Mouse (Mus musculus): ENCODE results near the gene Atp5j2. TPM values are rescaled to one million over a fixed set of nuclear protein-coding genes. Genes with fewer than 3 reads are reported as not detected.
"Not testable (repeated sequence)": the region's sequence is repeated elsewhere in the genome, so short reads cannot be mapped to it uniquely, and the experiment has no call there.

Gene Atp5j2
- 335 and 350 TPM in 2 replicates for polyA plus RNA-seq (2012; rRNA removed)

GRCm38 (mm10) chr5:145191962-145192361 lies at the start of gene Atp5j2:
Atp5j2 (minus strand) TSS chr5:145192062.
- no peak for DNase-seq (ENCODE audit: low read depth, low spot score)
- WGBS, result 90% methylated on average over 2 of the region's 2 CpGs

GRCm38 (mm10) chr5:145234636-145235035 lies 42.8 kb upstream of the Atp5j2 start:
- DNase-seq (ENCODE audit: low read depth, low spot score), result no peak

GRCm38 (mm10) chr5:145231893-145232411 lies 40.1 kb upstream of the Atp5j2 start:
- no peak for DNase-seq (ENCODE audit: low read depth, low spot score)
- WGBS, result under 1% methylated on average over 45 of the region's 49 CpGs

GRCm38 (mm10) chr5:145231367-145231871 lies 39.6 kb upstream of the Atp5j2 start, which contains the start of gene Zfp655:
Zfp655 (plus strand) TSS chr5:145231715.
- DNase-seq (ENCODE audit: low read depth, low spot score), result peak; percentile 84
- under 1% methylated on average over 42 of the region's 42 CpGs for WGBS

GRCm38 (mm10) chr5:145230641-145231040 lies 38.8 kb upstream of the Atp5j2 start:
- DNase-seq (ENCODE audit: low read depth, low spot score), result no peak
- 90% methylated on average over 4 of the region's 4 CpGs for WGBS

- WGBS, result 84% methylated on average over 6 of the region's 6 CpGs
- not testable (repeated sequence) for DNase-seq (ENCODE audit: low read depth, low spot score)
Measured at GRCm38 (mm10) chr5:145229283-145229682, 37.4 kb upstream of the Atp5j2 start.

GRCm38 (mm10) chr5:145226453-145226852 lies 34.6 kb upstream of the Atp5j2 start:
- WGBS, result 33% methylated on average over 2 of the region's 2 CpGs

GRCm38 (mm10) chr5:145223395-145223794 lies 31.5 kb upstream of the Atp5j2 start:
- WGBS, result 47% methylated on average over 12 of the region's 12 CpGs
- DNase-seq (ENCODE audit: low read depth, low spot score), result no peak

More at GRCm38 (mm10) chr5:145226453-145226852, 34.6 kb upstream of the Atp5j2 start:
- DNase-seq (ENCODE audit: low read depth, low spot score), result no peak

GRCm38 (mm10) chr5:145222840-145223239 lies 31.0 kb upstream of the Atp5j2 start:
- WGBS, result 32% methylated on average over 5 of the region's 5 CpGs
- no peak for DNase-seq (ENCODE audit: low read depth, low spot score)

- WGBS, result 96% methylated on average over 8 of the region's 8 CpGs
- DNase-seq (ENCODE audit: low read depth, low spot score), result no peak
Measured at GRCm38 (mm10) chr5:145219981-145220380, 28.1 kb upstream of the Atp5j2 start.

GRCm38 (mm10) chr5:145218671-145219070 lies 26.8 kb upstream of the Atp5j2 start:
- WGBS, result 91% methylated on average over 20 of the region's 20 CpGs

GRCm38 (mm10) chr5:145218206-145218605 lies 26.3 kb upstream of the Atp5j2 start:
- no peak for DNase-seq (ENCODE audit: low read depth, low spot score)
- 93% methylated on average over 21 of the region's 21 CpGs for WGBS

More at GRCm38 (mm10) chr5:145218671-145219070, 26.8 kb upstream of the Atp5j2 start:
- DNase-seq (ENCODE audit: low read depth, low spot score), result no peak

GRCm38 (mm10) chr5:145217746-145218145 lies 25.9 kb upstream of the Atp5j2 start:
- no peak for DNase-seq (ENCODE audit: low read depth, low spot score)
- 30% methylated on average over 6 of the region's 6 CpGs for WGBS

- WGBS, result 52% methylated on average over 4 of the region's 4 CpGs
- no peak for DNase-seq (ENCODE audit: low read depth, low spot score)
Measured at GRCm38 (mm10) chr5:145214679-145215078, 22.8 kb upstream of the Atp5j2 start.

GRCm38 (mm10) chr5:145213505-145213904 lies 21.6 kb upstream of the Atp5j2 start:
- no peak for DNase-seq (ENCODE audit: low read depth, low spot score)
- 91% methylated on average over 3 of the region's 3 CpGs for WGBS

- WGBS, result 95% methylated on average over 4 of the region's 4 CpGs
Measured at GRCm38 (mm10) chr5:145212216-145212615, 20.4 kb upstream of the Atp5j2 start.

GRCm38 (mm10) chr5:145211340-145211739 lies 19.5 kb upstream of the Atp5j2 start:
- DNase-seq (ENCODE audit: low read depth, low spot score), result no peak
- WGBS, result 99% methylated on average over 4 of the region's 4 CpGs

More at GRCm38 (mm10) chr5:145212216-145212615, 20.4 kb upstream of the Atp5j2 start:
- DNase-seq (ENCODE audit: low read depth, low spot score), result no peak

GRCm38 (mm10) chr5:145208391-145208790 lies 16.5 kb upstream of the Atp5j2 start:
- not testable (repeated sequence) for DNase-seq (ENCODE audit: low read depth, low spot score)
- 26% methylated on average over 11 of the region's 11 CpGs for WGBS

- DNase-seq (ENCODE audit: low read depth, low spot score), result no peak
- 65% methylated on average over 6 of the region's 6 CpGs for WGBS
Measured at GRCm38 (mm10) chr5:145207954-145208353, 16.1 kb upstream of the Atp5j2 start.

- 98% methylated on average over 6 of the region's 6 CpGs for WGBS
- no peak for DNase-seq (ENCODE audit: low read depth, low spot score)
Measured at GRCm38 (mm10) chr5:145207385-145207784, 15.5 kb upstream of the Atp5j2 start.

- WGBS, result 7% methylated on average over 9 of the region's 9 CpGs
Measured at GRCm38 (mm10) chr5:145205041-145205440, 13.2 kb upstream of the Atp5j2 start.

More at GRCm38 (mm10) chr5:145205041-145205440, 13.2 kb upstream of the Atp5j2 start:
- DNase-seq (ENCODE audit: low read depth, low spot score), result no peak
